In genomic region chr16:57336770-57337423, GRCm38 (mm10) we compare ENCODE assay signal across 11 mouse cellular contexts. TPM values are rescaled to one million over a fixed set of nuclear protein-coding genes. Genes with fewer than 3 reads are reported as not detected.
DNase-seq lines count a peak whose midpoint lies in the region; ATAC-seq lines count a peak whose summit lies in the region.
"Had no signal": no experiment of that assay in that cellular context is flagged by ENCODE, and none has a peak within 500 bp of the region (broad histone marks: within the 10 kb centered on the region; RNA-seq: fewer than 3 reads in every experiment).

No protein-coding gene starts in this region.

- no peak overlapping the region for H3K9ac ChIP-seq in hindbrain, embryonic 16.5 days (ENCODE audit: low read depth, low read length)

- H3K4me2 ChIP-seq in hindbrain, embryonic 16.5 days (ENCODE audit: low read length), result no peak overlapping the region
- H3K4me2 ChIP-seq: midbrain, embryonic 11.5 days had no signal

- ATAC-seq in common myeloid progenitor, adult 5-6 weeks (replicated peaks; ENCODE audit: low read depth, poor library complexity, severe bottlenecking), result peak; percentile 96
- ATAC-seq in hindbrain, embryonic 16.5 days, result no peak

- no peak overlapping the region for H3K4me3 ChIP-seq in hindbrain, embryonic 16.5 days (ENCODE audit: low read length)

- H3K36me3 ChIP-seq in splenic B cell, adult 2 months (ENCODE audit: control insufficient read depth, insufficient read depth, low read length, poor library complexity, severe bottlenecking), result no peaks in the 10 kb centered on the region
- H3K36me3 ChIP-seq in hindbrain, embryonic 16.5 days (ENCODE audit: control insufficient read depth, insufficient read depth, low read length), result no peaks in the 10 kb centered on the region

- no peak overlapping the region for H3K27ac ChIP-seq in hindbrain, embryonic 16.5 days (ENCODE audit: low read depth, low read length)

- peak; percentile 17 for DNase-seq in spleen, adult 12 weeks (ENCODE audit: low spot score)
- no peak for DNase-seq in spleen, postnatal 4 days (ENCODE audit: low spot score in 2 of 2)
- peak; percentile 37 for DNase-seq in lung, postnatal 25 days (ENCODE audit: low spot score)
- peak; percentile 83 for DNase-seq in splenic B cell, adult 2 months (ENCODE audit: low read depth, low spot score)
- DNase-seq in testis, postnatal 14 days (ENCODE audit: low spot score), result no peak
- DNase-seq: cerebellum, adult 9-11 months; layer of hippocampus, postnatal 36 days had no signal

- no peaks in the 10 kb centered on the region for H3K4me1 ChIP-seq in hindbrain, embryonic 16.5 days (ENCODE audit: control insufficient read depth, insufficient read depth, low read depth, low read length)

- 84% methylated on average over 11 of the region's 11 CpGs for WGBS in hindbrain, embryonic 16.5 days

- H3K27me3 ChIP-seq in splenic B cell, adult 2 months (ENCODE audit: control insufficient read depth, insufficient read depth, low read length, poor library complexity, severe bottlenecking), result no peaks in the 10 kb centered on the region
- no peaks in the 10 kb centered on the region for H3K27me3 ChIP-seq in hindbrain, embryonic 16.5 days (replicated peaks; ENCODE audit: control insufficient read depth, insufficient read depth, low read length)

- no peaks in the 10 kb centered on the region for H3K9me3 ChIP-seq in hindbrain, embryonic 16.5 days (ENCODE audit: control insufficient read depth, low read length)

RNA-seq across cellular contexts. Expression of gene Filip1l, which starts 16.0 kb away (rescaled TPM):
- total RNA-seq in common myeloid progenitor, adult 5-6 weeks (2017), result 2.3 and 5.4 TPM in 2 replicates
- polyA plus RNA-seq in hindbrain, embryonic 16.5 days (2015; fragmentation: Nextera tagmentation; extraction: Ambion mirVana), result 2.2 and 3.2 TPM in 2 replicates

RNA-seq across cellular contexts. Expression of gene Tmem30c, which starts 44.2 kb away (rescaled TPM):
- 0.44 TPM in 1 of 2 replicates, not detected in the other for total RNA-seq in common myeloid progenitor, adult 5-6 weeks (2017)
- 0.31 and 0.34 TPM in 2 replicates for polyA plus RNA-seq in hindbrain, embryonic 16.5 days (2015; fragmentation: Nextera tagmentation; extraction: Ambion mirVana)
- total RNA-seq: heart, postnatal 25 days had no signal

Comparison
In these comparisons a context has a peak if more than half of its experiments do, and no peak if none do; other contexts are left out.
1. DNase-seq: peak in spleen, adult 12 weeks (single experiment), lung, postnatal 25 days (single experiment) and splenic B cell, adult 2 months (single experiment); none in spleen, postnatal 4 days (0 of 2) and testis, postnatal 14 days (single experiment).